8 mouse cellular contexts compared by ENCODE assay signal in the genomic region with DNA sequence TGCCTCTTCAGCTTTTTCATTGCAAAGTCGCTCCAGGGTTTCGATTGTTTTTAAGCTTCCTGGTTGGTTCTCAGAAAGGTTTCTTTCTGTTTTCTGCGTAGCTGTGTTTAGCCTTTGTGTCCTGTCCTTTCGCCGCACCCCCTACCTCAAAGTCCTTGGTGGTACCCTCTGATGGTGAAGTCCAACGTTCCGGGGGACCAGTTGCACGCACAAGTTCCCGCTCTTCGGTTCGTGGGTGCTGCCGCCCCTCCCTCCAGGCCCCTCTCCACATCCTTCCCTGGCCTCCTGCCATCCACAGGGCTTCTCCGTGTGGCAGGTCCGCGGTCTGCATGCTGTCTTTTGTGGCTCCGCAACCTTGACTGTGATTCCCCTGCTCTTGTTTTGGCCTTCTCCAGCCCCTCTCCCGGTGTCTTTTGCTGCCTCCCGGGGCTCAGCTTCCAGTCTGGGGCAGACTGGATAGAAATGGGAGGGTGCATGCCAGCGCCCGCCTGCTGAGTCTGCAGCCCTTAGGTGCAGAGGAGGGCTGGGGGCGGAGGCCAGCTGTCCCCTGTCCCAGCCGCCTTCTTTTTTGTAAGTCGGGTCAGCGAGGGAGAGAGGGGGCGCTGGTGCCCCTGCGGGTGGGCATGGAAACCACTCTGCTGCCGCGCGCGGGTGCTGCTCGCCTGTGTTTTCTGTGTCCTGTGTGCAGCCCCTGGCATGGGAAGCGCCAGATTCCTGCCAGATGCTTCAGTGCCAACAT. TPM values are rescaled to one million over a fixed set of nuclear protein-coding genes. Genes with fewer than 3 reads are reported as not detected.
DNase-seq lines count a peak whose midpoint lies in the region; ATAC-seq and TF ChIP-seq lines count a peak whose summit lies in the region.
"Had no signal": no experiment of that assay in that cellular context is flagged by ENCODE, and none has a peak within 500 bp of the region (broad histone marks: within the 10 kb centered on the region; RNA-seq: fewer than 3 reads in every experiment).

No protein-coding gene starts in this region.

- TF ChIP-seq POLR2A in heart, adult 2 months (IDR thresholded peaks at IDR 0.05; ENCODE audit: insufficient read depth, low read depth, low read length), result no peak

- 1% methylated on average over 32 of the region's 32 CpGs for WGBS in heart, adult 2 months
- WGBS in limb, embryonic 13.5 days, result under 1% methylated on average over 32 of the region's 32 CpGs
- WGBS in midbrain, postnatal 0 days, result under 1% methylated on average over 32 of the region's 32 CpGs

- no peaks in the 10 kb centered on the region for H3K79me2 ChIP-seq in heart, adult 2 months (replicated peaks; ENCODE audit: control insufficient read depth, insufficient read depth, low read length)

- ATAC-seq in limb, embryonic 13.5 days (ENCODE audit: low FRiP score, low read depth), result peak; percentile 71
- peak; percentile 77 for ATAC-seq in midbrain, postnatal 0 days (ENCODE audit: low FRiP score)

- H3K4me1 ChIP-seq in heart, adult 2 months (ENCODE audit: control insufficient read depth, insufficient read depth, low read length), result no peaks in the 10 kb centered on the region
- peaks cover 25% of the 10 kb centered on the region for H3K4me1 ChIP-seq in limb, embryonic 13.5 days
- peaks cover 8% of the 10 kb centered on the region; the same call in 1 of the 2 replicates for H3K4me1 ChIP-seq in midbrain, postnatal 0 days (ENCODE audit: insufficient read depth, low read length)

- no peak for TF ChIP-seq EP300 in heart, adult 2 months (IDR thresholded peaks at IDR 0.05; ENCODE audit: insufficient read depth, low read depth, low read length)

- H3K9me3 ChIP-seq in limb, embryonic 13.5 days, result no peaks in the 10 kb centered on the region
- H3K9me3 ChIP-seq in midbrain, postnatal 0 days (ENCODE audit: low read length), result no peaks in the 10 kb centered on the region

- H3K9ac ChIP-seq in heart, adult 2 months (ENCODE audit: low read depth, low read length), result no peak overlapping the region
- peak overlapping the region; percentile 82 for H3K9ac ChIP-seq in limb, embryonic 13.5 days
- peak overlapping the region; percentile 75 for H3K9ac ChIP-seq in midbrain, postnatal 0 days (replicated peaks; ENCODE audit: low read length, poor library complexity, severe bottlenecking)

- TF ChIP-seq CTCF in heart, adult 2 months (IDR thresholded peaks at IDR 0.05), result no peak
- peak; percentile 61 for TF ChIP-seq CTCF in midbrain, postnatal 0 days (IDR thresholded peaks at IDR 0.05)

- H3K4me2 ChIP-seq in limb, embryonic 13.5 days (replicated peaks), result peak overlapping the region; percentile 93
- H3K4me2 ChIP-seq in midbrain, postnatal 0 days (ENCODE audit: low read depth, low read length, poor library complexity, severe bottlenecking), result peak overlapping the region; percentile 88

- no peaks in the 10 kb centered on the region for H3K36me3 ChIP-seq in heart, adult 2 months (ENCODE audit: control insufficient read depth, insufficient read depth, low read length)
- H3K36me3 ChIP-seq in limb, embryonic 13.5 days, result no peaks in the 10 kb centered on the region
- H3K36me3 ChIP-seq in midbrain, postnatal 0 days (ENCODE audit: insufficient read depth, low read length), result no peaks in the 10 kb centered on the region

- 0 out of 2 replicates have a peak, but pooled peaks cover 1% of the 10 kb centered on the region for H3K27me3 ChIP-seq in heart, adult 2 months (ENCODE audit: control insufficient read depth, insufficient read depth, low read length)
- no peaks in the 10 kb centered on the region for H3K27me3 ChIP-seq in limb, embryonic 13.5 days
- H3K27me3 ChIP-seq in midbrain, postnatal 0 days (ENCODE audit: insufficient read depth, low read length), result no peaks in the 10 kb centered on the region

- peak; percentile 45 for DNase-seq in adrenal gland, adult 2 months
- DNase-seq in cerebellum, postnatal 4 days (ENCODE audit: low spot score in 2 of 2), result peak; percentile 37 to 58
- DNase-seq in heart, adult 2 months, result peak; percentile 3 to 21
- DNase-seq in kidney, adult 9 months, result peak; percentile 1
- peak; percentile 76 for DNase-seq in midbrain, postnatal 0 days (ENCODE audit: low spot score)
- DNase-seq in testis, postnatal 14 days (ENCODE audit: low spot score), result peak; percentile 4

- no peak overlapping the region for H3K27ac ChIP-seq in heart, adult 2 months
- peak overlapping the region; percentile 15; the same call in 1 of the 2 replicates for H3K27ac ChIP-seq in limb, embryonic 13.5 days
- H3K27ac ChIP-seq in midbrain, postnatal 0 days (ENCODE audit: low read depth, low read length), result peak overlapping the region; percentile 72

- H3K4me3 ChIP-seq in heart, adult 2 months, result peak overlapping the region; percentile 44
- H3K4me3 ChIP-seq in limb, embryonic 13.5 days, result peak overlapping the region; percentile 62
- H3K4me3 ChIP-seq in midbrain, postnatal 0 days (ENCODE audit: low read depth, low read length), result peak overlapping the region; percentile 66

- intact Hi-C loops in heart, adult 2 months (cut with DNase I), result no loop called here

RNA-seq across cellular contexts. Expression of a gene that starts 3.7 kb away (rescaled TPM):
- total RNA-seq in adrenal gland, adult 2 months (2021), result 1 to 10 TPM; 1.5 to 2.9 TPM
- polyA plus RNA-seq in adrenal gland, adult 2 months (2012; rRNA removed), result 0.13 and 0.20 TPM in 2 replicates
- total RNA-seq in heart, adult 2 months (2021), result not detected
- polyA plus RNA-seq in heart, adult 2 months (2012; rRNA removed), result not detected in 2 replicates
- polyA plus RNA-seq in limb, embryonic 13.5 days (2015; fragmentation: Nextera tagmentation; extraction: Ambion mirVana), result 6.0 and 7.4 TPM in 2 replicates
- total RNA-seq in midbrain, postnatal 0 days (2014; rRNA removed), result 15.7 and 22.2 TPM in 2 replicates
- 21.3 and 23.6 TPM in 2 replicates for polyA plus RNA-seq in midbrain, postnatal 0 days (2015; fragmentation: Nextera tagmentation; extraction: Ambion mirVana)
- total RNA-seq: heart, adult 18-20 months had no signal

RNA-seq across cellular contexts. Expression of a gene that starts 49.3 kb away (rescaled TPM):
- not detected for total RNA-seq in adrenal gland, adult 2 months (2021)
- polyA plus RNA-seq in adrenal gland, adult 2 months (2012; rRNA removed), result not detected in 2 replicates
- not detected for total RNA-seq in heart, adult 2 months (2021)
- 0.12 and 0.15 TPM in 2 replicates for polyA plus RNA-seq in heart, adult 2 months (2012; rRNA removed)
- polyA plus RNA-seq in limb, embryonic 13.5 days (2015; fragmentation: Nextera tagmentation; extraction: Ambion mirVana), result 0.15 TPM in 1 of 2 replicates, not detected in the other
- not detected in 2 replicates for total RNA-seq in midbrain, postnatal 0 days (2014; rRNA removed)
- polyA plus RNA-seq in midbrain, postnatal 0 days (2015; fragmentation: Nextera tagmentation; extraction: Ambion mirVana), result 0.20 TPM in 1 of 2 replicates, not detected in the other
- total RNA-seq: heart, adult 18-20 months had no signal

Comparison
In these comparisons a context has a peak if more than half of its experiments do, and no peak if none do; other contexts are left out.
1. DNase-seq: peak in every context shown above with its lines; median percentile 76 in midbrain, postnatal 0 days; 48 in cerebellum, postnatal 4 days; 45 in adrenal gland, adult 2 months; 12 in heart, adult 2 months; 4 in testis, postnatal 14 days; 1 in kidney, adult 9 months.